Mouse (Mus musculus): Measurements from ENCODE around the gene Mpp4.
A peak's percentile ranks its signal among the peaks of the same experiment; 100 is the strongest.

The Mpp4 gene

GRCm38 (mm10) chr1:59166232-59166905 lies 3.2 kb upstream of the Mpp4 start:
- DNase-seq, result no peak

- no peak for DNase-seq
These were observed 729 bp upstream of the Mpp4 start for GRCm38 (mm10) chr1:59163918-59164317.

- DNase-seq, result peak; percentile 30
These were observed 722 bp downstream of the Mpp4 start for GRCm38 (mm10) chr1:59162309-59163024.

GRCm38 (mm10) chr1:59161396-59161795 lies 1.8 kb downstream of the Mpp4 start:
- DNase-seq, result peak; percentile 65

GRCm38 (mm10) chr1:59160871-59161270 lies 2.3 kb downstream of the Mpp4 start:
- DNase-seq, result no peak

- DNase-seq, result no peak
These were observed 4.1 kb downstream of the Mpp4 start for GRCm38 (mm10) chr1:59159136-59159535.

GRCm38 (mm10) chr1:59158498-59158897 lies 4.7 kb downstream of the Mpp4 start:
- DNase-seq, result peak; percentile 48

- no peak for DNase-seq
These were observed 5.3 kb downstream of the Mpp4 start for GRCm38 (mm10) chr1:59157846-59158245.

- DNase-seq, result no peak
These were observed 10.8 kb downstream of the Mpp4 start for GRCm38 (mm10) chr1:59152346-59152745.

GRCm38 (mm10) chr1:59150542-59150941 lies 12.6 kb downstream of the Mpp4 start:
- DNase-seq, result no peak

- DNase-seq, result peak; percentile 46
These were observed 18.6 kb downstream of the Mpp4 start for GRCm38 (mm10) chr1:59144543-59144942.

- DNase-seq, result no peak
These were observed 20.4 kb downstream of the Mpp4 start for GRCm38 (mm10) chr1:59142809-59143208.

- no peak for DNase-seq
These were observed 28.8 kb downstream of the Mpp4 start for GRCm38 (mm10) chr1:59134419-59134818.

- no peak for DNase-seq
These were observed 34.3 kb downstream of the Mpp4 start for GRCm38 (mm10) chr1:59128879-59129278.

GRCm38 (mm10) chr1:59125558-59125957 lies 37.6 kb downstream of the Mpp4 start:
- DNase-seq, result no peak

GRCm38 (mm10) chr1:59119720-59120457 lies 43.3 kb downstream of the Mpp4 start, which contains the start of gene Tmem237:
TSS of gene Tmem237 (minus strand) at chr1:59120408.
- DNase-seq, result peak; percentile 92

GRCm38 (mm10) chr1:59110524-59110923 lies 52.7 kb downstream of the Mpp4 start:
- no peak for DNase-seq

- no peak for DNase-seq
These were observed 61.1 kb downstream of the Mpp4 start for GRCm38 (mm10) chr1:59102071-59102470.

- DNase-seq, result no peak
These were observed 62.2 kb downstream of the Mpp4 start for GRCm38 (mm10) chr1:59101020-59101419.

- no peak for DNase-seq
These were observed 68.5 kb downstream of the Mpp4 start, which contains the start of gene C2cd6 for GRCm38 (mm10) chr1:59094705-59095104. TSS of gene C2cd6 (minus strand) at chr1:59094900.
